Mouse (Mus musculus) adrenal gland, adult 18-20 months (tissue): ENCODE measurements around the gene Sh3kbp1. TPM values are rescaled to one million over a fixed set of nuclear protein-coding genes. Genes with fewer than 3 reads are reported as not detected.

ENCODE experiments used
- DNase-seq, 2 experiments: peaks; one replicate each; pipeline ENCODE4 v3.0.0; 2021 to 2022; ENCODE audit warnings: low spot score in 2 of 2
- total RNA-seq, 2 experiments: library from RNA; stranded (reverse); gene quantifications; 1 replicate in 1 of 2; 2 replicates in 1 of 2; pipeline ENCODE4 v1.2.3; 2021

Sh3kbp1 gene
- total RNA-seq, 2 experiments from 2014 or later = 27.1 to 50.0 TPM

DNA sequence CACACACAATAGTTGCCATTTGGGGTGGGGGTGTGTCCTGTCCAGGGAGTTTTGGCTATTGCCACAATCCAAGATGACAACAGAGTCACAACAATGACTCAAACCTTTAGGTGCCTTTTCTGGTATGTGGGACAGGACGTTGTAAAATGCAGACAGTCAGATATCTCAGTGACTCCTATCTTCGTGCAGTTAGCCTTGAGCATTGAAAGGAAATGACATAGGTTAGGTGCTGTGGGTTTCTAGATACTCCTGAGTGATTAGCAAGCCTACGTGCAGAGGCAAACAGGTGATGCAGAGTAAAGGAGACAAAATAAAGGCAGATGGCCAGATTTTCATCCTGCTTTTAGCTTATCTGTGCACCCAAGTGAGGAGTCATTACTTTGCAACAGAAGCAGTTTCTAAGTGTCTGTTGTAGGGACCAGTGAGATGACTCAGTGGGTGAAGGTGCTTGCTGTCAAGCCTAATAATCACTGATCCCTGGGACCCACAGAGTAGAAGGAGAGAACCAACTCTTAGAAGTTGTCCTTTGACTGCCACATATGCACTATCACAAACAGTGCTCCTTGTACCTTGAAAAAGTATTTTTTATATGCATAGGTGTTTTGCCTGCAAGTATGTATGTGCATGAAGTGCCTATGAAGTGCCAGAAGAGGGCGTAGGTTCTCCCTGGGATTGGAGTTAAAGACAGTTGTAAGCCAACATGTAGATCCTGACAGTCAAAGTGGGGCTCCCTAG lies 50.7 kb downstream of the Sh3kbp1 start:
- DNase-seq = no peak

- DNase-seq = no peak
Observed at GRCm38 (mm10) chrX:159678320-159678835, 51.3 kb downstream of the Sh3kbp1 start.

- no peak for DNase-seq
Observed at GRCm38 (mm10) chrX:159685521-159685920, 58.4 kb downstream of the Sh3kbp1 start.

- no peak for DNase-seq
Observed at GRCm38 (mm10) chrX:159686850-159687249, 59.8 kb downstream of the Sh3kbp1 start.

- no peak for DNase-seq
Observed at GRCm38 (mm10) chrX:159688698-159689097, 61.6 kb downstream of the Sh3kbp1 start.

GRCm38 (mm10) chrX:159689785-159690416 lies 62.8 kb downstream of the Sh3kbp1 start:
- DNase-seq = no peak

DNA sequence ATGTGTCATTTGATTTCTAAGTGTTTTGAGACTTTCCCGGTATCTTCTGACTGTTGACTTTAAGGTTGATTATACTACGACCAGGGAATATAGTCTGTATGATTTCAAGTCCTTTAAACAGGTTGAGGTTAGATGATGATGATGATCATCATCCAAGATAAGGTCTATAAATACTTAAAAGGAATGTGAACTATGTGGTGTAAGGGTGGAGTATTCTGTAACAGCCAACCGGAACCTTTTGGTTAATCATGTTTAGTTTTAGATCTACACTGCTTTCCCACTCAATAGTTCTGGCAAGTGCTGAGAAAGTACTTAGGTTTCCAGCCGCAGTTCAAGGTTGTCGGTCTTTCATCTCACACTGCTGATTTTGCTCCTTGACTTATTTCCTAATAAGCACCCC lies 66.1 kb downstream of the Sh3kbp1 start:
- no peak for DNase-seq

DNA sequence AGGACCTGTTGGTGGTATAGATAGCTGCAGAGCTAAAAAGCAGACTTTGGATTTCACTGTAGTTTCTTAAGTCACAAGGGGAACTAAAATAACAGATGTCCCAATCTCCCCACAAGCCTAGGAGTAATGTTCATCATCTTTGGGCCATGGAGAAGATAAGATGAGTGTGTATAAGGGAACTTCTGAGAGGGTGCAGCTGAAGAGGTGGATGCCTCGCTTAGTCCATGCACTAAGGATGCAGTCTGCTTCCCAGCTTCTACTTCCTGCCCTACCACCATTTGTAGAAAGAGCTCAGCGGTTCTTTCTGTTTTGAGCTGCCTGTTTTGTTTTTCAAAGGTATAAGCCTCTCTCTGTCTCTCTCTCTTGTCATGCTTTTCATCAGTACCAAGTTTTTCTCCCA lies 69.5 kb downstream of the Sh3kbp1 start:
- no peak for DNase-seq

GRCm38 (mm10) chrX:159697030-159697454 lies 70.0 kb downstream of the Sh3kbp1 start:
- no peak for DNase-seq

DNA sequence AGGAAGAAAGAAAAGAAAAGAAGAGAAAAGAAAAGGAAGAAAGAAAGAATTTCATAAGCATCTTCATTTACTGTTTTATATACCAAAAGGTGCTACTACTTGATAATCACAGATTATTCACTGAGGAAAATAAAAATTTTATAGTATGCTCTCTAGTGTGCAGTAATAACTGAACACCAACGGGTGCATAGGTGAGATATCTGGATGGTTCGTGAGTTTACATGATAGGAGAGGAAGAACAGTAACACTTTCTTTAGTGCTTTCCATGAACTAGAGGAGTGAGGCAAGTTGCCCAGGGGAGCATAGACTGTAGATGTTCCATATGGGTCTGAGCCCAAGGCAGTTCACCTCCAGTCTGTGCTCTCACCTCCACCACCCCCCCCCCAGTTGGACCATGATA lies 75.8 kb downstream of the Sh3kbp1 start:
- no peak for DNase-seq

- no peak for DNase-seq
Observed at GRCm38 (mm10) chrX:159704381-159705004, 77.4 kb downstream of the Sh3kbp1 start.

DNA sequence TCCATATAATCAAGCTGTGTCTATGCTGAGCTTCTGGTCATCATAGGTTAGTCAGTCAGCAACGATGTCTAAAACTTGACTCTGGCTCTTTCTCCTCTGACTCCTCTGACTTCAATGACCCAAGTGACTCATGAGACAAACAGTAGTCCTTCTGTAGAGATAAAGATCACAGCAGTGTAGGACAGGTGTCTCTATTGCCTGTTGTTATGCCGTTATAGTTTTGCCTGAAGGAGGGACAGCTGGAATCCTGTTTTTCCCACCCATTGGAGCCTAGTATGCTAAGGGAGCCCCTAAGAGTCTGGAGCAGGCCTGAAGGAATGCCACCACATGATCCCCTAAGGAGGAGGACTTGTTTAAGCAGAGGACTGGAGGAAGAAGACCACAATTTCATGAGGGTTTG lies 78.3 kb downstream of the Sh3kbp1 start:
- no peak for DNase-seq

GRCm38 (mm10) chrX:159708076-159708830 lies 81.2 kb downstream of the Sh3kbp1 start:
- no peak for DNase-seq

DNA sequence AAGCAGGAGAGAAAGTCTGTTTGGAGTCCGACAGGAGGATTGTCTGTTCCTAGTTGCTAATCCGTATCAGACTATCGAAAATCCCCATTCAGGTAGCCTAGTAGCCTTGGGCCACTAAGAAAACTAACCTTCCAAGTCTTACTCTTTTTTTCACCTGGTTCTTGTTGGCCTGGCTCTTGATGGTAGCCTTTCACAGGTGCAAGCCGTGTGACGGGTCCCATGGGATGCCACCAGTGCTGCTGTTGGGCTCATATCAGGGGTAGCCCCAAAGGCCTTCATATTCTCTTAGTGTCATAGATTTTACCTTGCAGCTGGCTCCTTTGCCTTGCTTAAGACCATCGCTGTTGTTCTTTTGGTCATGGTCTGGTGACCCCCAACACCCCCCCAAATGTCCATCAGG lies 82.2 kb downstream of the Sh3kbp1 start:
- DNase-seq = no peak

DNA sequence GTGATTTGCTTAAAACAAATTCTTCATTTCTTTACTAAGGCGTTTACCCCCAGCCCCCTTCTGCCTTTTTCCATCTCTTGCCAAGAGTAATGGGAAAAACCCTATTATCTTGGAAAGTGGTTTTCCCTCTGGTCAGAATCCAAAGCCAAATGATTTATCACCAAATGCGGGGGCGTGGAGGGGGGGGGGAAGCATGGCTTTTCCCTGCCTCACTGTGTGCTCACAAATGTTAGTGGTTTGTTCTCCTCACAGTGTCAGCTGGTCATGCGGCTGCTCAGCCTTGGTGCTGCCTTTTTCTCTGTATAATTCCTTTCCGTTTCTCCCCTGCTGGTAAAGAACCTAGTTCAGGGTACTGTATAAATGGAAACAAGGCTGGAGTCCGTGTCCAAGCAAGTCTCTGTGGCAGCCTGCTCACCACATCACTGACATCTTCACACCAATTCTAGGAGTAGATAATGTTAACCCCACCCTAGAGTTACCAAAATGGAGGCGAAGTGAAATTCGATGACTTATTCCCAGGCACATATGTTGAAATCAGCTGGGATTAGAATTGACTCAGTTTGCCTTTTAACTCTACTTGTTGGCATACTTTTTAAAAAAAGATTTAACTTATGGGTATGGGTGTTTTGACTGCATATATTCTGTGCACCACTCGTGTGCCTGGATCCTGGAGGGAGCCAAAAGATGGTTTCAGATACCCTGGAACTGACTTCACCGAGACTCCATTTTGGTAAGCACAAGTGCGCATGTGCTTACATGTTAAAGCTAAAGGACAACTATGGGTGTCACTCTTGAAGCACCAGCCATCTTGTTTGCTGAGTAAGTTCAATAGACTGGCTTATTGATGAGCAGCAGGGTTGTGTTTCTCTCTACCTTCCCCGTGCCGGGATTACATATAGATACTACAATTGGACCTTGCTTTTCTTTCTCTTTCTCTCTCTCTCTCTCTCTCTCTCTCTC lies 84.3 kb downstream of the Sh3kbp1 start:
- DNase-seq = no peak

DNA sequence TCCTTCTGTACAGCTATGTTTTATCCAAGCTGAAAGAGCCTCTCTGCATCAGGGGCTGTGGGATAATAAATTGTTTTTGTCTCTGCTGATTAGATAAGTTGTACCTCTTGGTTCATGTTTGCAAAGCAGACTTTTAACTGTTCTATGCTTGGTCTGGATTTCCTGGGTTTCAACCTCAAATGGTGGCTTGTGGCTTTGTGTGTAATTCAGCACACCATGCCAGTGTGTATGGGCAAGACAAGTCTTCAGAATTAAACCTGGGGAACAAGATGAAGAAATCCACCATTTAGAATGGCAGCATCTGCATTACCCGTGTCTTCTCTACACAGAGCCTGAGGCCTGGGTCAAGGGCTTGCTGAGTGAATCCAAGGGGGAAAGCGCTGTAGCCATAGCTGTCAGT lies 86.1 kb downstream of the Sh3kbp1 start:
- no peak for DNase-seq

DNA sequence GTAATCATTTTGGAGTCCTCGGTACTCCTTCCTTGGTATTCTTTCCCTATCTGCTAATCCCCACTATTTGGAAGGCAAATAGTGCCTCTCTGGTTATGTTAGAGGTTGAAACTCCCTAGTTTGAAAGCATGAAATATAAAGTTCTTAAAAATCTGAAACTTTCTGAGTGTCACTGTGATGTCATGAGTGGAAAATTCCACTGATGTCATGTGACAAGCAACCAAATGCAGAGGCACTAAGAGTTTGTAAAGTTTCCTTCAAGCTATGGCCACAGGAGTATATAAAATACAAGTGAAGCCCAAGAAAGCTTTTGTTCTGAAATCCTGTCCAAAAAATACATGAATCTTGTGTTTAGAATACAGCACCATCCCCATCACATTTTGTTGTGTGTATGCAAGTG lies 94.3 kb downstream of the Sh3kbp1 start:
- DNase-seq = no peak

DNA sequence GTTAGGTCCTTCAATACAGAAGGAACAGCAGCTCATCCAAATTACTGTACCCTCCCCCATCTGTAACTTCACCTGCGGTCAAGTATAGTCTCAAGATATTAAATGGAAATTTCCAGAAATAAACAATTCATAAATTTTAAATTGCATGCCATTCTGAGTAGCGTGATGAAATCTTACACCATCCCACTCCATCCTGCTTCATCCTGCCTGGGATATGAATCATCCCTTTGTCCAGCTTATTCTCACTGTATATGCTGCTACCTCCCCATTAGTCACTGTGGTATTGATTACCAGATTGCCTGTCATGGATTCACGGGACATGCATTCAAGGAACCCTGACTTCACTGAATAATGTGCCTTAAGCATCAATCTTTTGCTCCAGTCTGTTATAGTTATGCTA lies 104.3 kb downstream of the Sh3kbp1 start:
- DNase-seq = no peak

DNA sequence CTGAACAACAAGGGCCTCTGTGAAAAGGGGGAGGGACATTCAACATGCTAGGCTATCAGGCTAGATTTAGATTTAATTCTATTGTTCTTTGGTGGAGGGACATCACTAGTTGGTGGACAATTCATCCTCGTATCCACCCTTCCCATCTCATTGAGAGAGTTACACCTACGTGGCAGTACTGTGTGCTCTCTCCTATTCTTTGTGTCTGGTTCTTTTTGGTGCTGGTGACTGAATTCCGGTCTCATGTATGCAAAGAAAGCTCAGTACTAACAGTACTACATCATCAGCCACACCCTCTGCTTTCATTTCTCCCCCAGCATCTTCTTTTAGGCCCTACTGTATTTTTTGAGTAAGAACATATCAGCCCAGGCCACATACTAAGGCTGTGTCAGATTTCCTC lies 105.8 kb downstream of the Sh3kbp1 start:
- no peak for DNase-seq

DNA sequence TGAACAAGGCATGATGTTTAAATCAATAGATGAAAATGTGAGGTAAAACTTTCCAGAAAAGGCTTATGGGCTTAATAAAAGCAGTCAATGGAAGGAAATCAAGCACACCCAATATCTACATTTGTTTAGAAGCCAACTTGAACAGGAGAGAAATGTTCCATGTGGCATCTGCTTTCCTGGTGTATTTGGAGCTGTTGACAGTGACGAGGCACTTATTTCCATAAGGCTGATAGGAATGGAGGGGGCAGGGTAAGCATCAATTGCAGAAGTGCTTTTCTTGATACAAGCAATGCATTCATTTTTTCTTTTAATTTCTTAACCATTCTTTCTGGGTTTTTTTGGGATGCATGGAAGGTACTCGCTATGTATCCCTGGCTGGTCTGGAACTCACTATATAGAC lies 106.9 kb downstream of the Sh3kbp1 start:
- DNase-seq = no peak
